Mouse (Mus musculus) cerebellum, adult 8-10 months (tissue): ENCODE results near the gene Tmem171.

Experiments used
- DNase-seq: peaks from one replicate; pipeline ENCODE4 v3.0.0; 2022

Gene Tmem171

GRCm38 (mm10) chr13:98694773-98695314 is at the start of gene Tmem171:
Gene Tmem171, minus strand, starts transcription at chr13:98694834.
- no peak for DNase-seq

- no peak for DNase-seq
Observed at GRCm38 (mm10) chr13:98743829-98744228, 49.2 kb upstream of the Tmem171 start.

- no peak for DNase-seq
Observed at GRCm38 (mm10) chr13:98743214-98743613, 48.6 kb upstream of the Tmem171 start.

GRCm38 (mm10) chr13:98738213-98738612 is 43.6 kb upstream of the Tmem171 start:
- DNase-seq: no peak

- no peak for DNase-seq
Observed at GRCm38 (mm10) chr13:98733292-98733691, 38.7 kb upstream of the Tmem171 start.

GRCm38 (mm10) chr13:98729271-98730062 is 34.8 kb upstream of the Tmem171 start:
- DNase-seq: no peak

- DNase-seq: no peak
Observed at GRCm38 (mm10) chr13:98726494-98726893, 31.9 kb upstream of the Tmem171 start.

GRCm38 (mm10) chr13:98723430-98723829 is 28.8 kb upstream of the Tmem171 start:
- DNase-seq: no peak

GRCm38 (mm10) chr13:98722296-98722695 is 27.7 kb upstream of the Tmem171 start:
- no peak for DNase-seq

- no peak for DNase-seq
Observed at GRCm38 (mm10) chr13:98716176-98716575, 21.5 kb upstream of the Tmem171 start.

GRCm38 (mm10) chr13:98715443-98715990 is 20.9 kb upstream of the Tmem171 start:
- no peak for DNase-seq

- no peak for DNase-seq
Observed at GRCm38 (mm10) chr13:98710655-98711054, 16.0 kb upstream of the Tmem171 start.

GRCm38 (mm10) chr13:98710236-98710635 is 15.6 kb upstream of the Tmem171 start:
- no peak for DNase-seq

- no peak for DNase-seq
Observed at GRCm38 (mm10) chr13:98705501-98705900, 10.9 kb upstream of the Tmem171 start.

GRCm38 (mm10) chr13:98703786-98704185 is 9.2 kb upstream of the Tmem171 start:
- no peak for DNase-seq

GRCm38 (mm10) chr13:98702361-98702760 is 7.7 kb upstream of the Tmem171 start:
- no peak for DNase-seq

- no peak for DNase-seq
Observed at GRCm38 (mm10) chr13:98701309-98701675, 6.7 kb upstream of the Tmem171 start.

GRCm38 (mm10) chr13:98700661-98701308 is 6.2 kb upstream of the Tmem171 start:
- DNase-seq: no peak

GRCm38 (mm10) chr13:98699982-98700540 is 5.4 kb upstream of the Tmem171 start:
- no peak for DNase-seq

- no peak for DNase-seq
Observed at GRCm38 (mm10) chr13:98699051-98699744, 4.6 kb upstream of the Tmem171 start.

- DNase-seq: no peak
Observed at GRCm38 (mm10) chr13:98696716-98697115, 2.1 kb upstream of the Tmem171 start.

GRCm38 (mm10) chr13:98695546-98695945 is 912 bp upstream of the Tmem171 start:
- no peak for DNase-seq

- DNase-seq: no peak
Observed at GRCm38 (mm10) chr13:98693316-98693715, 1.3 kb downstream of the Tmem171 start.
